Mouse (Mus musculus): ENCODE measurements around the gene Eif5a2.

Gene Eif5a2

DNA sequence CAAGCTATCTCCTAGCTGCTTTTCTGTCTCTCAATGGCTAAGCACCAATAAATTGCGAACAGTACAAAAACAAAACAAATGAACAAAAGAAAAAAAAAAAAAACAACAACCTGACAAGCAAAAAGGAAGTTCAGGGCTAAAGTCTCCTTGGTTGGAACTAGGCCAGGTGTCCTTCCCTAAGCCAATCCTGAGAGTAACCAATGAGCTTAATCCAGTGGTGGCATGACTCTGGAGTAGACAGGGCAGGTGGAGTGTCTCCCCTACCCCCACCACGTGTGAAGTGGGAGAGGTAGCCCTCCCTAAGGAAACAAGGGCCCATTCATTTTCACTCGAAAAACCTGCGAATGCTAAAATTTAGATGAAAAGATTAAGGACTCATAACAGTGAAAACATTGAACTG is 30.4 kb downstream of the Eif5a2 start:
- no peak for DNase-seq

DNA sequence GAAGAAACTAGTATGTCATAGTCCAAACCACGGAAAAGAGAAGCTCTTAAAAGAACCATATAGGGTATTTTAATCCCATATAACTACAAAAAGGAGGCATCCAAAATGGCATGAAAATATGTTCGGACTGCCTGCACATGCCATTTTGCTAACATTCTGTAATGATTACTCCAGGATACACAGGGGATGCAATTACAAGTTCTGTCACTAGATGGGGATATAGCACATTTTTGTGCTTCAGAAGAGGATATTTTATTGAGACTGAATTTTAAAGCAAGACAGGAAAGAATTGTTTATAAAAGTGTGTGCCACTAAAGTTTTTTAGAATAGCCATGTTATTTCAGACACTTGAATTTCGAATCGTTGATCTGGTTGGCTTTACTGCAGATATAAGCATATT is 33.3 kb downstream of the Eif5a2 start:
- no peak for DNase-seq

DNA sequence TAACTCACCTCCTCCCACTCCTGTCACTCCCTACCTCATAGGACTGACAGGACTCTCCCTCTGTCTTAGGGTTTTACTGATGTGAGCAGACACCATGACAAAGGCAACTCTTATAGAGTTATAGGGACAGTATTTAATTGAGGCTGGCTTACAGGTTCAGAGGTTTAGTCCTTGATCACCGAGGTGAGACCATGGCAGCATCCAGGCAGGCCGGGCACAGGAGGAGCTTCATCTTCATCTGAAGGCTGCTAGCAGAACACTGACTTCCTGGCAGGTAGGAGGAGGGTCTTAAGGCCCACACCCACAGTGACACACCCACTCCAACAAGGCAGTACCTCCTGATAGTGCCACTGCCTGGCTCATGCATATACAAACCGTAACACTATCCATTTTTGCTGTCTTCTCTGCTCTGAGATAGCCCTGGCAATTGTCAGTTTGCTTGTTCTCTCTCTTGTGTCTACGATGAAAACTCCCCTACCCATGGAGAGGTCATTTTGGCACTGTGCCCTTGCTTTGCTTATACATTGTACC is 35.0 kb downstream of the Eif5a2 start:
- no peak for DNase-seq

DNA sequence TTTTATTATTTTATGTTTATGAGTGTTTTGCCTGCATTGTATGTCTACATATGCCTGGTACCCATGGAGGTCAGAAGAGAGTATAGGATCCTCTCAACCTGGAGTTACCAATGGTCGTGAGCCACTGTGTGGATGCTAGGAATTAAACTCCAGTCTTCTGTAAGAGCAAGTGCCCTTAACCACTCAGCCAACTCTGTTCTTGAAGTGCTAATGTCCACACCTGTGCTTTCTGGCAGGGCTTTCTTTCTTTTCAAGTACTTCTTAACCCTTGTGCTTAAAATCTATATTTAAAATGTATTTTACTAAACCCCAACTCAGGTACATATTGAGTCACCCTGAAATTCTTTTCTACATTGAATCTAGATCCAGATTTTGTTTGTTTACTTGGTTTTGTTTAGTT is 45.2 kb downstream of the Eif5a2 start:
- no peak for DNase-seq

DNA sequence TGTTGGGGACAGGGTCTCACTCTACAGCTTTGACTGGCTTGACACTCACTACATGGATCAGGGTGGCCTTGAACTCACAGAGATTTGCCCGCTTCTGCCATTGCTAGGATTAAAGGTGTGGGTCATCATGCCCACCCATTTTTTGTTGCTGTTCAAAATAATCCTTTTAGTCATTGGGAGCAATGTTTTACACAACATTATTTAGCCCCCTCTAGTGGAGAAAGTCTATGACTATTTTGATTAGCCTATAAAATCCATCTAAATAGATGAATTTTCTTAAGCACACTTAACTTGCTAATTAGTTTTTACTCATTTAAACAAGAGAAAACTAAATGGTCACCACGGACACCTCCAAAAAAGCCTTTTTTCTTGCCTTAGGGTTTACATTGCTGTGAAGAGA is 46.5 kb downstream of the Eif5a2 start:
- DNase-seq = no peak

DNA sequence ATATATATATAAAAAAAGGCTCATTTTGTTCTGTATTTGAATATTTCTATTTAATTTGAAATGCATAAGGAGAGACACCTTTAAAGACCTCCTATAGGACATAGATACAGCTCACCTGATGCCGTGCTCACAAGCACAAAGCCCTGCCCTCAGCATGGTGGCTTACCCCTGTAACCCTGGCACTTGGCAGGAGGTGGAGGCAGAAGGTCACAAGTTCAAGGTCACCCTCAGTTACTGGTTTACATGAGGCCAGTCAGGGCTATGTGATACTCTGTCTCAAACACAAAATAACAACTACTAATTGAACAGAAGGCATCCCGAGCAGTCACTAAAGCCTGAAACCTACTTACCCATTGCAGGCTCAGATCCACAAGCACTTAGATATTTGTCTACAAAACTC is 48.4 kb downstream of the Eif5a2 start:
- no peak for DNase-seq

DNA sequence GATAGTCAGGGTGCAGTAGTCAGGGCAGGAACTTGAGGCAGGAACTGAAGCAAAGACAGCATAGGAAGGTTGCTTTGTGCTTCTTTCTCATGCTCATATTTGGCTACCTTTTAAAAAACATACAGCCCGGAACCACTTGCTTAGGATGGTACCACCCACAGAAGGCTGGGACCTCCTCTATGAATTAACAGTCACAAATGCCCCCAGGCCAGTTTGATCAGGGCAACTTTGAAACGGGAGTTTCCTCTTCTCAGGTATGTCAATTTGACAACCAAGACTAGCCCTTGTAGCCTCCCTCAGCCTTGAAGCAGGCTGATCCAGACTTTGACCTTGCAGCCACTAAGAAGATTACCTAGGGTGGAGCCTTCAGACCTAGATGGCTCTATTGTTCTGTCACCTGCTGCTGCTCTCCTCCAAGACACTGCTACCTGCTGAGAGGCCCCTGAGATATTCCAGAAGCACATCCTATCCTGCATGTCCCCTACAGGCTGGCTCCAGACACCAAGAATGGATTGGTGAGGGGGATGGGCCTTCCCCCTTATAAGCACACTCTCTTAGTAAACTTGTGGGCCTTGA is 55.8 kb downstream of the Eif5a2 start:
- no peak for DNase-seq

DNA sequence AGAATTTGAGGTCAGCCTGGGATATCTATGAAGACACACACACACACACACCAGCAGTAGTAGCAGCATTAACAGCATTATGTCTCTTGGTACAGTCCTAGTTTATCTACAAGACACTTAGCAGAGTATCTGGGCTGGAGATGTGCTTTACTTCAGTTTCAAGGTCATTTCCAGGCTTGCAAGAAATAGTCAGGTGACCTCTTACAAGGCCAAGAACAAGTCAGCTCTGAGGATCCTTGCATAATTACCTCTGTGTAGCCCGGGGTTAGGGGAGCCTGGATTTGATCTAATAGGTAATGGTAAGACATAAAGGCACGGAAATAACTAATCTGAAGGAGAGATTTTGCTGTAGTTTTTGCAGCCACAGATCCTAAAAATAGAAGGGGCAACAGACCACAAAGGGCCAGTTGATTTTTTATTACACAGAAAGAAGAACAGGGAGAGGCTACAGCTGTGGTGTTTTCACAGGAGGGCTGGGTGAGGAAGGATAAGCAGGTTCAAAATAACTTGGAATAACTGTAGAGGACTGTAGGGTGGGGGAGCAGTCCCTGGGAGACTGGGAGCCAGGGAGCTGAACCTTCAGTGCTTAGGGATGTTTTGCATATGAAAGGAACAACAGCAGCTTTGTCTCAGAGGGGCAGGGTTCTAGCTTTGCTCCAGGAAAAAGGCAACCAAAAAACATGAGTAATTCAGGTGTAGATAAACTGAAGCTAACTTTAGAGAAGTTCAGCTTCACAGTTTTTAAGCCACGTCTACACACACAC is 61.0 kb downstream of the Eif5a2 start:
- DNase-seq = peak; percentile 8

DNA sequence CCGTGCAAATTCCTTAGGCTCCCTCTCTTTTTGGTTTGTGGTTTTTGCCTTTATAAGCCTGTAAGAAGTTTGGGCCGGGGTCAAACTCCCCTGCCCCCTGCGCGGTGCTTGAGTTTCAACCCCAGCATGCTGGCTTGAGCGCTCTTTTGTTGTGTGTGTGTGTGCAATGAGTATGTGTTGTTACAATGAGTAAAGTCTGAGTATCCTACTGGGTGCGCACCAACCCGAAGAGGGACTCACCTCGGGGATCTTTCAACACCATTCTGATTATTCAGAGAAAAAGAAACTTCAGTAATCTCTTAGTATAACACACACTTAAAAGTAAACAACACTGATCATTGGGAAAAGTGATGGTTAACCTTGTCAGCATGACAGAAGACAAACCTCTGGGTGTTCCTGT is 62.2 kb downstream of the Eif5a2 start:
- DNase-seq = no peak

DNA sequence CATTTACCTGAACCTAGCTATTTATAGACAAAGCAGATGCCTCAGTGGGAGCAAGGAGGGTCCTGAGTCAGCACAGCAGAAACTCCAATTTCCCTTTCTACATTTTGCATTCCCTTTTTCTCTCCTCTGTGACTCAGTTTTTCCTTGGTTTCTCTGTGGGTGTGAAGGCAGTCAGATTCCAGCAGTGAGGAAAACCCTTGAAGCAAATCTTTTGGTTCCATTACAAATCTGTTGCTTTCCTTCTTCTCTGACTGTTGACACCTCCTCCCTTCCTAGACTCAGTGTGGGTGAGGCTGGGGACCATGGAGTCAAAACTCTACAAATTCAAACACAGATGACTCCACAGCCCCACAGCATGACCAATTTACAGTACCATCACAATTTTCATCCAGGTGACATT is 66.0 kb downstream of the Eif5a2 start:
- no peak for DNase-seq
